Mouse (Mus musculus) layer of hippocampus, adult 2 months (tissue): ENCODE results near the gene Ankrd23. TPM values are rescaled to one million over a fixed set of nuclear protein-coding genes. Genes with fewer than 3 reads are reported as not detected.

ENCODE experiments used
- DNase-seq, 2 experiments: peaks; one replicate each; pipeline ENCODE4 v3.0.0; 2022; ENCODE audit warnings: low spot score in 2 of 2
- H3K27ac ChIP-seq: fragments of 200-600 bp; 2 replicates; pipeline ENCODE4 v1.8.1; 2022
- H3K4me3 ChIP-seq: fragments of 200-600 bp; 2 replicates; pipeline ENCODE4 v1.8.1; 2022; ENCODE audit warnings: mild to moderate bottlenecking
- CTCF ChIP-seq: fragments of 200-600 bp; conservative IDR thresholded peaks from 2 replicates; pipeline ENCODE4 v1.8.1; 2022; ENCODE audit warnings: antibody characterized with exemption, mild to moderate bottlenecking, moderate library complexity
- total RNA-seq, 2 experiments: library from RNA; stranded (reverse); gene quantifications; 2 replicates each; pipeline ENCODE4 v1.2.3; 2021

Ankrd23 gene
- total RNA-seq, 2 experiments from 2014 or later = 6.8 to 10.3 TPM

GRCm38 (mm10) chr1:36513310-36513709 lies 23.4 kb downstream of the Ankrd23 start:
- peak overlapping the region; percentile 79; the same call in 1 of the 2 replicates for H3K27ac ChIP-seq
- no peak for TF ChIP-seq CTCF
- DNase-seq = peak in 1 of 2 experiments; percentile 38
- peak overlapping the region; percentile 77 for H3K4me3 ChIP-seq

GRCm38 (mm10) chr1:36512966-36513280 lies 23.8 kb downstream of the Ankrd23 start:
- DNase-seq = no peak
- Histone ChIP-seq H3K27ac (peak overlapping the region; percentile 79), H3K4me3 (peak overlapping the region; percentile 77)
- TF ChIP-seq CTCF = no peak

GRCm38 (mm10) chr1:36512089-36512965 lies 24.4 kb downstream of the Ankrd23 start:
- TF ChIP-seq CTCF = no peak; the same call in 1 of the 2 replicates
- Histone ChIP-seq H3K27ac (peak overlapping the region; percentile 99), H3K4me3 (peak overlapping the region; percentile 86)
- peak; percentile 26 to 46 for DNase-seq

GRCm38 (mm10) chr1:36511289-36512021 lies 25.2 kb downstream of the Ankrd23 start, which contains the start of gene Cnnm3:
Gene Cnnm3, plus strand, starts transcription at chr1:36511867.
- TF ChIP-seq CTCF = peak; percentile 76
- DNase-seq = peak; percentile 99 to 100
- H3K4me3 ChIP-seq = peak within 1 kb of the TSS; percentile 86
- H3K27ac ChIP-seq = peak within 1 kb of the TSS; percentile 99

- no peak for TF ChIP-seq CTCF
- no peak overlapping the region for H3K27ac ChIP-seq
- no peak for DNase-seq
- no peak overlapping the region for H3K4me3 ChIP-seq
Measured at GRCm38 (mm10) chr1:36508238-36508637, 28.4 kb downstream of the Ankrd23 start.

GRCm38 (mm10) chr1:36501261-36501660 lies 35.4 kb downstream of the Ankrd23 start:
- TF ChIP-seq CTCF = peak; percentile 97
- H3K27ac ChIP-seq = no peak overlapping the region
- H3K4me3 ChIP-seq = no peak overlapping the region
- DNase-seq = peak; percentile 52 to 77

GRCm38 (mm10) chr1:36497312-36497711 lies 39.4 kb downstream of the Ankrd23 start:
- no peak for TF ChIP-seq CTCF

GRCm38 (mm10) chr1:36496719-36497118 lies 40.0 kb downstream of the Ankrd23 start:
- peak in 1 of 2 experiments; percentile 47 for DNase-seq
- Histone ChIP-seq H3K4me3 (no peak overlapping the region), H3K27ac (no peak overlapping the region)
- TF ChIP-seq CTCF = peak; percentile 76

More at GRCm38 (mm10) chr1:36497312-36497711, 39.4 kb downstream of the Ankrd23 start:
- DNase-seq = no peak
- H3K4me3 ChIP-seq = no peak overlapping the region
- no peak overlapping the region for H3K27ac ChIP-seq

GRCm38 (mm10) chr1:36493299-36493698 lies 43.4 kb downstream of the Ankrd23 start:
- no peak overlapping the region for H3K27ac ChIP-seq

GRCm38 (mm10) chr1:36492416-36493139 lies 44.1 kb downstream of the Ankrd23 start:
- H3K27ac ChIP-seq = no peak overlapping the region
- no peak overlapping the region for H3K4me3 ChIP-seq
- peak; percentile 68 for TF ChIP-seq CTCF
- DNase-seq = no peak

More at GRCm38 (mm10) chr1:36493299-36493698, 43.4 kb downstream of the Ankrd23 start:
- no peak for TF ChIP-seq CTCF
- no peak for DNase-seq
- no peak overlapping the region for H3K4me3 ChIP-seq

GRCm38 (mm10) chr1:36489661-36490060 lies 47.0 kb downstream of the Ankrd23 start:
- TF ChIP-seq CTCF = no peak

GRCm38 (mm10) chr1:36487111-36487510 lies 49.6 kb downstream of the Ankrd23 start:
- no peak for DNase-seq
- Histone ChIP-seq H3K27ac (no peak overlapping the region), H3K4me3 (no peak overlapping the region)
- no peak for TF ChIP-seq CTCF

More at GRCm38 (mm10) chr1:36489661-36490060, 47.0 kb downstream of the Ankrd23 start:
- no peak overlapping the region for H3K4me3 ChIP-seq
- DNase-seq = no peak
- H3K27ac ChIP-seq = no peak overlapping the region

- no peak for DNase-seq
- no peak for TF ChIP-seq CTCF
- no peak overlapping the region for H3K4me3 ChIP-seq
- no peak overlapping the region for H3K27ac ChIP-seq
Measured at GRCm38 (mm10) chr1:36485080-36485479, 51.6 kb downstream of the Ankrd23 start.
